Mouse (Mus musculus): ENCODE data around the gene Ogfod1.

DNA sequence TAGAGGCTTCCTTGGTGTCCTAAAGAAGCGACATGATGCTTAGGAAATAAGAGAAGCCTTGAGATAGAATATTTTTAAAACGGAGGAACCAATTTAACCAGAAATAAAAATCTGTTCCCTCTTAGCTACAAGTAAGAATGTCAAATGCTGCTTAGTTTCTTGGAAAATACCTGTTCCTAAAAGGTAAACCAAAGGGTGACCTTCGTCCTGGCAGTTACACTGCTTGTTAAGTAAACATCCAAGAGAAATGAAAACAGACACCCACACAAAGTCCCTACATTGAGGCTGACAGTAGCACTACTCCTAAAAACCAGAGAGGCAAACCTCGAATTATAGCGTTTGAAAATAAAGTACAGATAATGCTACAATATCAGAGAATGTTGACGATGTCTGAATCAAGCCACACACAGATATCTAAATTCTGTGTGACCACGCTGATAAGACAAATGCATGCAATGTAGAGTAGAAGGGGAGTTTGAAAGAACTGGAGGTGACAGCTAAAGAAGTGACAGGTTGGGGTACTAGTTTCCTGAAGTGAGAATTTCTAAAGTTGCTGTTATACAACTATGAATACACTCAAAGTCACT, 23.9 kb upstream of the Ogfod1 start:
- TF ChIP-seq POLR2A (IDR thresholded peaks at IDR 0.05; ENCODE audit: low read depth, low read length) (no peak), JUN (IDR thresholded peaks at IDR 0.05; ENCODE audit: insufficient read depth, low read depth, low read length) (no peak), ZC3H11A (IDR thresholded peaks at IDR 0.05; ENCODE audit: low read depth, low read length) (no peak), TCF12 (IDR thresholded peaks at IDR 0.05; ENCODE audit: low read depth, low read length) (no peak)
